Mouse (Mus musculus): ENCODE measurements around the gene Scn8a. TPM values are rescaled to one million over a fixed set of nuclear protein-coding genes. Genes with fewer than 3 reads are reported as not detected.

Scn8a gene
- polyA plus RNA-seq, 1 experiment = 0.48 TPM

- DNase-seq (ENCODE audit: low spot score) = no peak
Measured at GRCm38 (mm10) chr15:100881385-100881784, 11.7 kb downstream of the Scn8a start.

GRCm38 (mm10) chr15:100884481-100884880, 14.8 kb downstream of the Scn8a start:
- no peak for DNase-seq (ENCODE audit: low spot score)

GRCm38 (mm10) chr15:100891962-100892361, 22.3 kb downstream of the Scn8a start:
- DNase-seq (ENCODE audit: low spot score) = no peak

- DNase-seq (ENCODE audit: low spot score) = no peak
Measured at GRCm38 (mm10) chr15:100896502-100896901, 26.8 kb downstream of the Scn8a start.

GRCm38 (mm10) chr15:100903811-100904210, 34.2 kb downstream of the Scn8a start:
- DNase-seq (ENCODE audit: low spot score) = no peak

- DNase-seq (ENCODE audit: low spot score) = no peak
Measured at GRCm38 (mm10) chr15:100905006-100905405, 35.3 kb downstream of the Scn8a start.

GRCm38 (mm10) chr15:100905751-100906150, 36.1 kb downstream of the Scn8a start:
- DNase-seq (ENCODE audit: low spot score) = no peak

GRCm38 (mm10) chr15:100908817-100909216, 39.2 kb downstream of the Scn8a start:
- DNase-seq (ENCODE audit: low spot score) = no peak

GRCm38 (mm10) chr15:100909734-100910163, 40.1 kb downstream of the Scn8a start:
- DNase-seq (ENCODE audit: low spot score) = no peak

GRCm38 (mm10) chr15:100910381-100910841, 40.8 kb downstream of the Scn8a start:
- DNase-seq (ENCODE audit: low spot score) = no peak

- DNase-seq (ENCODE audit: low spot score) = no peak
Measured at GRCm38 (mm10) chr15:100912676-100913266, 43.1 kb downstream of the Scn8a start.

- DNase-seq (ENCODE audit: low spot score) = no peak
Measured at GRCm38 (mm10) chr15:100914734-100915242, 45.1 kb downstream of the Scn8a start.

GRCm38 (mm10) chr15:100918046-100918445, 48.4 kb downstream of the Scn8a start:
- no peak for DNase-seq (ENCODE audit: low spot score)

- DNase-seq (ENCODE audit: low spot score) = no peak
Measured at GRCm38 (mm10) chr15:100922210-100922609, 52.6 kb downstream of the Scn8a start.

- DNase-seq (ENCODE audit: low spot score) = no peak
Measured at GRCm38 (mm10) chr15:100923476-100923875, 53.8 kb downstream of the Scn8a start.

GRCm38 (mm10) chr15:100924941-100925340, 55.3 kb downstream of the Scn8a start:
- DNase-seq (ENCODE audit: low spot score) = no peak

- DNase-seq (ENCODE audit: low spot score) = no peak
Measured at GRCm38 (mm10) chr15:100930477-100930876, 60.8 kb downstream of the Scn8a start.

GRCm38 (mm10) chr15:100936176-100936575, 66.5 kb downstream of the Scn8a start:
- DNase-seq (ENCODE audit: low spot score) = no peak

- no peak for DNase-seq (ENCODE audit: low spot score)
Measured at GRCm38 (mm10) chr15:100948383-100948782, 78.7 kb downstream of the Scn8a start.

- no peak for DNase-seq (ENCODE audit: low spot score)
Measured at GRCm38 (mm10) chr15:100949169-100949568, 79.5 kb downstream of the Scn8a start.

GRCm38 (mm10) chr15:100951491-100951890, 81.8 kb downstream of the Scn8a start:
- no peak for DNase-seq (ENCODE audit: low spot score)

- DNase-seq (ENCODE audit: low spot score) = no peak
Measured at GRCm38 (mm10) chr15:100952292-100952691, 82.6 kb downstream of the Scn8a start.

GRCm38 (mm10) chr15:100952854-100953253, 83.2 kb downstream of the Scn8a start:
- DNase-seq (ENCODE audit: low spot score) = no peak

- DNase-seq (ENCODE audit: low spot score) = no peak
Measured at GRCm38 (mm10) chr15:100953955-100954354, 84.3 kb downstream of the Scn8a start.

Data from urinary bladder, adult 2 months (tissue).